Mouse (Mus musculus): ENCODE results near the gene Ror2.

- no peak for TF ChIP-seq CTCF (IDR thresholded peaks at IDR 0.05; ENCODE audit: extremely low read depth, insufficient read depth, low read length)
- no peak for TF ChIP-seq POLR2A (IDR thresholded peaks at IDR 0.05; ENCODE audit: extremely low read depth, insufficient read depth, low read length)
Observed at GRCm38 (mm10) chr13:53292244-53292643, 6.3 kb upstream of the Ror2 start.

All from cortical plate, adult 2 months (tissue).